Mouse (Mus musculus) neural tube, embryonic 14.5 days (tissue): ENCODE results near the gene Cux1. TPM values are rescaled to one million over a fixed set of nuclear protein-coding genes. Genes with fewer than 3 reads are reported as not detected.

Experiments used
- ATAC-seq: fragments of 200-750 bp; cut with Nextera tagmentation; 2 replicates; pipeline ENCODE4 v1.8.0; 2017; ENCODE audit warnings: low read depth, mild to moderate bottlenecking, moderate TSS enrichment, moderate library complexity
- H3K27ac ChIP-seq: fragments of 300-500 bp; sonication (generic); 2 replicates; pipeline ENCODE4 v1.5.1; 2014; ENCODE audit warnings: low read depth, mild to moderate bottlenecking, control low read depth, low read length, moderate library complexity, mixed read lengths
- H3K27me3 ChIP-seq: fragments of 300-500 bp; sonication (generic); 2 replicates; pipeline ENCODE4 v1.6.1; 2014; ENCODE audit warnings: low read length; ENCODE audit not compliant: control insufficient read depth, insufficient read depth
- H3K36me3 ChIP-seq: fragments of 300-500 bp; sonication (generic); 2 replicates; pipeline ENCODE4 v1.6.1; 2014; ENCODE audit warnings: low read length, mixed read lengths; ENCODE audit not compliant: control insufficient read depth, insufficient read depth
- H3K4me1 ChIP-seq: fragments of 300-500 bp; sonication (generic); 2 replicates; pipeline ENCODE4 v1.6.1; 2014; ENCODE audit warnings: low read length; ENCODE audit not compliant: control insufficient read depth, insufficient read depth
- H3K4me2 ChIP-seq: fragments of 300-500 bp; sonication (generic); 2 replicates; pipeline ENCODE4 v1.6.1; 2014; ENCODE audit warnings: mild to moderate bottlenecking, low read depth, low read length, control low read depth
- H3K4me3 ChIP-seq: fragments of 300-500 bp; sonication (generic); 2 replicates; pipeline ENCODE4 v1.5.1; 2014; ENCODE audit warnings: low read depth, low read length, control low read depth, mixed read lengths
- H3K9ac ChIP-seq: fragments of 300-500 bp; sonication (generic); replicated peaks from 2 replicates; pipeline ENCODE4 v1.6.1; 2014; ENCODE audit warnings: low read depth, mild to moderate bottlenecking, control low read depth, low read length, mixed read lengths
- H3K9me3 ChIP-seq: fragments of 300-500 bp; sonication (generic); 2 replicates; pipeline ENCODE4 v1.6.1; 2016; ENCODE audit warnings: low read length; ENCODE audit not compliant: control insufficient read depth
- WGBS: fragments of 180-500 bp; shearing (Covaris S2); extraction: QIAGEN DNeasy Blood & Tissue Kit; methylation state at CpG from one replicate; pipeline ENCODE4 v1.1.7; 2014; 5-methylcytosine and 5-hydroxymethylcytosine counted together
- microRNA-seq: library from miRNA; unstranded; fragments of <30 nt; microRNA quantifications from one replicate; pipeline ENCODE4, GENCODE M21; 2016
- polyA plus RNA-seq: library from polyadenylated mRNA; unstranded; fragments of >200 nt; fragmentation: Nextera tagmentation; extraction: Ambion mirVana; gene quantifications from 2 replicates; pipeline ENCODE4 v1.2.1, GENCODE M21; 2014

The Cux1 gene
- polyA plus RNA-seq, 1 experiment from 2014 or later = 95.3 TPM

DNA sequence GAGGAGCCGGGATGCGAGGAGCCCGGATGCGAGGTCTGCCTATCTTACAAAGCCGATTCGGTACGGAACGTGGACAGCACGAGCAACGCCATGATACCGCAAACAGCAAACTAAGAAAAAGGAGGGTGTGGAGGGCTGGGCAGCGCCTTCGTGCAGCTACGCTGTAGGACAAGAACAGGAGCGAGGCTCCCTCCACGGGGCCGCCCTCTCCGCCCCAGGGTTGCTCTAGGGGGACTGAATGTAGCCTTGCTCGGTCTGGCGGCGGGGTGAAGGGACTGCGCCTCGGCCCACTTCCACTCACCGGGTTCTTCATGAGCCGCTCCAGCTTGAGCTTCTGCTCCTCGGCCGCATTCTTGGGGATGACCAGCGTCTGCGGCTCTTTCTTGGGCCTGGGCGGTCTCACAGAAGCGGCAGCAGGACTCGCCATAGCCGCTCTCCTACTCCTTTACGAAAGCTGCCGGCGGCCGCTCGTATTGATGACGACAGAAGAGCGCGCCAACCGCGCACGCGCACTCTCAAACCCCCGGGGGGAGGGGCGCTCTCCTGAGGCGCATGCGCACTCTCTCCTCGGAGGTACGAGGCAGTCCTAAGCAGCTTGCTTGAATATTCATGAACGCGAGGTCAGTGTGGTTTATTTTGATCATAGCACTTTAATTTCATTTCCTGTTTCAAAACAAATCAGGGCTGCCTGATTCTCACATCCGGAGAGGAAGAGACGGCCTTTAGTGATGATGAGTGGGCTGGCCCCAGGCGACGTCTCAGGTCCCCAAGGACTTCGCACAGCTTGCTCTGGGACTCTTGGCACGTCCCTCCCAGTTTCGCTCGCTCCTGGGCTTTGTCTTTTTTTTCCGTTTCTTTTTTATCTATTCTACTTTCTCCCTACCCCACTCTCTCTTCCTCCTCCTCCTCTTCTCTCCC is 368.6 kb downstream of the Cux1 start, which contains the start of gene Prkrip1:
Gene Prkrip1, minus strand, starts transcription at position 490 of the 918 bp plus-strand sequence.
- H3K4me1 ChIP-seq = peaks cover 9% of the 10 kb centered on the region
- H3K4me3 ChIP-seq = peak within 1 kb of the TSS; percentile 94
- peak within 1 kb of the TSS; percentile 78 for H3K27ac ChIP-seq
- H3K27me3 ChIP-seq = no peaks in the 10 kb centered on the region
- H3K36me3 ChIP-seq = peaks cover 15% of the 10 kb centered on the region
- no peaks in the 10 kb centered on the region for H3K9me3 ChIP-seq
- under 1% methylated on average over 62 of the region's 62 CpGs for WGBS
- peak within 1 kb of the TSS; percentile 82 for H3K9ac ChIP-seq
- ATAC-seq = peak; percentile 89
- H3K4me2 ChIP-seq = peak within 1 kb of the TSS; percentile 95

Small RNA genes within 50 kb of the gene (microRNA-seq; reads per million reads assigned to microRNA genes)
- not detected for gene Mir721

Other genes starting within 250 kb of the Cux1 start
- gene Myl10, start 125.7 kb upstream of the Cux1 start, polyA plus RNA-seq = not detected in 2 replicates